Mouse (Mus musculus): Measurements from ENCODE around the gene Nes.

Gene Nes

DNA sequence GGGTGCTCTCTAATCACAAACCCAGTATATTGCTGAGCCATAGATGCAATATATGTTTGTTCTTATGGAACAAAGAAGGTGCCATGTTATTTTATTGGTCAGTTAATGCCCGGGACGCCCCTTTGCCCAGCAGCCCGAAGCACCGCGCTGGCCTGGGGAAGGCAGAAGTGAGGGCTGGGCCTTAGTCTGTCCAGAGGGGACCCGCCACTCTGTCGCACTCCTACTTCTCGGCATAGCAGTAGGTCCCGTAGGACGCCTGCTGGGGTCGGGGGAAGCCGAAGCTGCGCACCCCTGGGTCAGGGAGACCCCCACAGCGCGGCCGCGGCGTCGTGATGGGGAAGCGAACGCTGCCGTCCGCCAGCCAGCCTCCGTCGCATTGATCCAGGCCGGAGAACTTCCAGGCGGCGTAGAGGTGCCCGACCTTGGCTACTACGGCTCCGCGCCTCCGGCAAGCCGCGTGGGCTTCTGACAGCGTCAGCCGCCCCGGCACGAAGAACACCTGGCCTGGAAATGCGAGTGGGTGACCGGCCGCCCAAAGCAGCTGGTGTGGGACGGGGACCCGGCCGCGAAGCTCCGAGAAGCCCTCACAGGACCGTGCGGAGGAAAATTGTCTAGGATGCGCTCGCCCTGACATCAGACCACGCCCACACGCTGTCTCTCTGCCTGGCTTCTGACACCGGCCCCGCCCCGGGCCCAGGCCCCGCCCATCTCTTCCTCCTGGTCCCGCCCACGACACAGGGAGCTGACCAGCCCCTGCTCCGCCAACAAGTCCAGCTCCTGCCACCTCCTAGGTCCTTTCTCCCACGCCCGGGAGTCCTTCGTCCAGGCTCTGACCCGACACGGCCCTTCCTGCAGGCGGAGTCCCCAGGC lies 51.7 kb downstream of the Nes start:
- DNase-seq (ENCODE audit: low spot score in 2 of 2) = peak; percentile 76 to 86

- peak in 1 of 2 experiments; percentile 64 for DNase-seq (ENCODE audit: low spot score in 2 of 2)
Measured at GRCm38 (mm10) chr3:88023192-88024074, 52.6 kb downstream of the Nes start.

GRCm38 (mm10) chr3:88026823-88027222 lies 55.9 kb downstream of the Nes start:
- DNase-seq (ENCODE audit: low spot score in 2 of 2) = no peak

DNA sequence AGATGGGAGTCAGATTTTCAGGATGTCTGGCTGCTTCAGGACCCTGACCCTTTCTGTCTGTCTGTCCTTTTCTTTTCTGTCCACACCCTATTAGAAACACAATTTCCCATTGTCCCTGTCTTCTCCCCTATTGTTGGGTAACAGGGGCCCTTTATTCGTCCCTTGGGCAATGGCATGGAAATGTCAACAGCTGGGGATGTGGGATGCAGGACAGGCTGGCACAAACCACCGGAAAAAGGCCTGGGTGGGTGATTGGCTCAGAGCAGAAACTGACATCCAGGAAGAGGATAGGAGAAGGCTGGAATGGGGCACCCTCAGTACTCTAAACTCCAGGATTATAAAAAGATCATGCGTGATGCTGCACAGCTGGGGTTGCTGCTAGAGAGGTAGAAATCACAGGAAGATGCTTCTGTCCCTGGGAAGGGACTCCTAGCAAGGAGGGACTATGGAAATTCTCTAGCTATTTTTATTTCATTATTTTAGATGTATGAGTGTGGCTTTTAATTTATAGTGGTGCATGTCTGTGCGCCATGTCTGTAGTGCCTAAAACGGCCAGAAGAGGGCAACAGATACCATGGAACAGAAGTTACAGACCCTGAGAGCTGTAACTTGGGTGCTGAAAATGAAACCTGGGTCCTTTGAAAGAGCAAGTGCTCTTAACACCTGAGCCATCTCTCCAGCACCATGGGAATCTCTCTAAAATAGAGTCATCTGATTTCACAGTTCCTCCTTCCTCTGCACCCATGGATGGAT lies 56.7 kb downstream of the Nes start, which contains the start of gene Hapln2:
Gene Hapln2 (minus strand): TSS at position 150 of the 753 bp plus-strand sequence.
- DNase-seq (ENCODE audit: low spot score in 2 of 2) = no peak
